Mouse (Mus musculus): ENCODE measurements around the gene Sprr2a1.
"Not testable (repeated sequence)": the region's sequence is repeated elsewhere in the genome, so short reads cannot be mapped to it uniquely, and the experiment has no call there.

- TF ChIP-seq CTCF (IDR thresholded peaks at IDR 0.05); EP300 (IDR thresholded peaks at IDR 0.05; ENCODE audit: insufficient read depth, low read depth, low read length): not testable (repeated sequence)
Measured at GRCm38 (mm10) chr3:92215569-92215968, at the start of gene Sprr2a1, which contains the start of gene Sprr2a2.

Data from heart, adult 2 months (tissue).